Mouse (Mus musculus) heart, postnatal 14 days (tissue): ENCODE data around the gene Olfr1022. TPM values are rescaled to one million over a fixed set of nuclear protein-coding genes. Genes with fewer than 3 reads are reported as not detected.

ENCODE experiments used
- DNase-seq, 2 experiments: peaks; one replicate each; pipeline ENCODE4 v3.0.0; 2021 to 2022
- intact Hi-C: fragments of 180-260 bp; cut with DNase I; formaldehyde crosslinking; loops from one replicate; pipeline ENCODE4 v1.15.1; 2025
- long read RNA-seq, 2 experiments: library from polyadenylated mRNA; stranded (forward); transcript quantifications; one replicate each; pipeline ENCODE4 v2.0.0; 2021
- total RNA-seq, 2 experiments: library from RNA; stranded (reverse); gene quantifications; 2 replicates each; pipeline ENCODE4 v1.2.3; 2021

The Olfr1022 gene
- total RNA-seq, result not detected
- long read RNA-seq, experiment 1, result 0 reads
- long read RNA-seq, experiment 2, result 0 reads

GRCm38 (mm10) chr2:85868294-85868693, at the start of gene Olfr1022:
Gene Olfr1022, plus strand, starts transcription at chr2:85868594.
- intact Hi-C loops, result no loop called here
- no peak for DNase-seq

- DNase-seq, result no peak
- intact Hi-C loops, result no loop called here
Measured at GRCm38 (mm10) chr2:85845383-85845782, 23.0 kb upstream of the Olfr1022 start, which contains the start of gene Olfr1019. Gene Olfr1019, minus strand, starts transcription at chr2:85845483.

- intact Hi-C loops, result no loop called here
- no peak for DNase-seq
Measured at GRCm38 (mm10) chr2:85846730-85847129, 21.7 kb upstream of the Olfr1022 start, which contains the start of gene Olfr1020. Gene Olfr1020, plus strand, starts transcription at chr2:85847030.

- intact Hi-C loops, result no loop called here
- DNase-seq, result no peak
Measured at GRCm38 (mm10) chr2:85885340-85885739, 16.9 kb downstream of the Olfr1022 start, which contains the start of gene Olfr1023. Gene Olfr1023, plus strand, starts transcription at chr2:85885640.

GRCm38 (mm10) chr2:85904952-85905351, 36.6 kb downstream of the Olfr1022 start, which contains the start of gene Olfr1024:
Gene Olfr1024, minus strand, starts transcription at chr2:85905052.
- intact Hi-C loops, result no loop called here
- DNase-seq, result no peak

- no peak for DNase-seq
- intact Hi-C loops, result no loop called here
Measured at GRCm38 (mm10) chr2:85913197-85913596, 44.8 kb downstream of the Olfr1022 start.

- intact Hi-C loops, result no loop called here
- no peak for DNase-seq
Measured at GRCm38 (mm10) chr2:85914893-85915292, 46.5 kb downstream of the Olfr1022 start, which contains the start of gene Olfr1025-ps1. Gene Olfr1025-ps1, plus strand, starts transcription at chr2:85915193.

Other genes starting within 250 kb of the Olfr1022 start
- not detected for gene Olfr1002, start 217.9 kb upstream of the Olfr1022 start, total RNA-seq
- gene Olfr154, start 204.1 kb upstream of the Olfr1022 start, total RNA-seq, result not detected
- not detected for gene Olfr1006, start 189.8 kb upstream of the Olfr1022 start, total RNA-seq
- not detected for gene Olfr1008, start 179.2 kb upstream of the Olfr1022 start, total RNA-seq
- not detected for gene Olfr1009, start 153.2 kb upstream of the Olfr1022 start, total RNA-seq
- gene Olfr1012, start 105.8 kb upstream of the Olfr1022 start, total RNA-seq, result not detected
- gene Olfr1013, start 101.5 kb upstream of the Olfr1022 start, total RNA-seq, result not detected
- gene Olfr1014, start 95.9 kb upstream of the Olfr1022 start, total RNA-seq, result not detected
- gene Olfr1015, start 86.6 kb upstream of the Olfr1022 start, total RNA-seq, result not detected
- not detected for gene Olfr1016, start 66.0 kb upstream of the Olfr1022 start, total RNA-seq
- gene Olfr1018, start 50.1 kb upstream of the Olfr1022 start, total RNA-seq, result not detected
- gene Olfr1019, start 23.1 kb upstream of the Olfr1022 start, total RNA-seq, result not detected
- not detected for gene Olfr1020, start 21.6 kb upstream of the Olfr1022 start, total RNA-seq
- gene Olfr1023, start 17.0 kb downstream of the Olfr1022 start, total RNA-seq, result not detected
- gene Olfr1024, start 36.5 kb downstream of the Olfr1022 start, total RNA-seq, result not detected
- not detected for gene Olfr1025-ps1, start 46.6 kb downstream of the Olfr1022 start, total RNA-seq
- not detected for gene Olfr1026, start 53.0 kb downstream of the Olfr1022 start, total RNA-seq
- gene Olfr1028, start 81.8 kb downstream of the Olfr1022 start, total RNA-seq, result not detected
- gene Olfr1029, start 105.3 kb downstream of the Olfr1022 start, total RNA-seq, result not detected
- not detected for gene Olfr1030, start 110.7 kb downstream of the Olfr1022 start, total RNA-seq
- not detected for gene Olfr1031, start 121.7 kb downstream of the Olfr1022 start, total RNA-seq
- not detected for gene Olfr1032, start 136.9 kb downstream of the Olfr1022 start, total RNA-seq
- 1 to 10 TPM; 3.4 to 7.1 TPM for gene Olfr1033, start 152.0 kb downstream of the Olfr1022 start, total RNA-seq
- under 1 TPM; 0.10 to 0.29 TPM for gene Olfr1034, start 177.3 kb downstream of the Olfr1022 start, total RNA-seq
- gene Olfr1036, start 205.4 kb downstream of the Olfr1022 start, total RNA-seq, result not detected
- gene Olfr1037, start 218.8 kb downstream of the Olfr1022 start, total RNA-seq, result not detected